Mouse (Mus musculus): ENCODE measurements at regions not wholly inside any gene's neighbourhood (a gene's known extent, or its start where the extent isn't known, plus 50 kb on each side); places are given as distances from the start of the nearest gene placed in this dataset.

GRCm38 (mm10) chrX:163452971-163453532 lies 96.4 kb downstream of the Grpr start:
- DNase-seq (ENCODE audit: low read depth, low spot score) = peak; percentile 28

- no peak for DNase-seq (ENCODE audit: low read depth, low spot score)
Measured at GRCm38 (mm10) chrX:163405586-163405985, 143.9 kb downstream of the Grpr start.

DNA sequence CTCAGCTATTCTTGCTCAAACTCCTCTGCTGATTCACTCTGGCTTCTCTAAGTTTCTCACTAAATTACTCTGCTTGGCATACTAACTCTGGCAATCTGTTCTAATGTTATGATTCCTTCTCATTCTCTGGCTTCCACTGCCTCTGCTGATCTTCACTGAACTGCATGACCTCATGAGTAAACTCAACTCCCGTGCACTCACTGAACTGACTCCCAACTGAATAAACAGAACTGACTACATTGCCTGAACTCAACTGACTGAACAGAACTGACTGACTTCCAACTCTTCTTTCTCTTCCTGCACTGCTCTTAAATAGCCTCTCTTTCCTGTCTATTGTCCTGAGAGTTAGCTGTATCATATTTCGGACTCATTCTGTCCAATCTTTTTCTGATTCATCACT lies 163.1 kb downstream of the Grpr start:
- no peak for DNase-seq (ENCODE audit: low read depth, low spot score)

Data from 3T3-L1 (cell line).